Mouse (Mus musculus) lung, adult 2 months (tissue): ENCODE results near the gene Paics. TPM values are rescaled to one million over a fixed set of nuclear protein-coding genes. Genes with fewer than 3 reads are reported as not detected.

Source experiments
- DNase-seq: peaks from one replicate; pipeline ENCODE4 v3.0.0; 2022
- H3K4me1 ChIP-seq: fragments of 200-500 bp; 2 replicates; pipeline ENCODE4 v1.6.1; 2011; ENCODE audit warnings: low read length; ENCODE audit not compliant: control insufficient read depth, insufficient read depth
- H3K4me3 ChIP-seq: fragments of 200-500 bp; replicated peaks from 2 replicates; pipeline ENCODE3; 2011; ENCODE audit warnings: low read depth, mild to moderate bottlenecking, control low read depth, low read length; ENCODE audit errors: extremely low read depth
- CTCF ChIP-seq: fragments of 200-500 bp; IDR thresholded peaks from 2 replicates; pipeline ENCODE4 v1.5.1; 2011; ENCODE audit warnings: mild to moderate bottlenecking, low read length, control low read depth; ENCODE audit not compliant: insufficient read depth
- POLR2A ChIP-seq: fragments of 200-500 bp; IDR thresholded peaks from 2 replicates; pipeline ENCODE4 v1.6.1; 2011; ENCODE audit warnings: low read depth, mild to moderate bottlenecking, control low read depth, low read length, borderline replicate concordance; ENCODE audit errors: extremely low read depth
- WGBS: fragments of 180-500 bp; shearing (Covaris S2); methylation state at CpG from one replicate; pipeline ENCODE4 v1.1.7; 2018; 5-methylcytosine and 5-hydroxymethylcytosine counted together
- polyA plus RNA-seq: library from polyadenylated mRNA; depleted of rRNA; stranded (reverse); fragments of >200 nt; gene quantifications from 2 replicates; pipeline ENCODE4 v1.2.3, GENCODE M21; 2012

Paics gene
- polyA plus RNA-seq, 1 experiment: 44.2 TPM

DNA sequence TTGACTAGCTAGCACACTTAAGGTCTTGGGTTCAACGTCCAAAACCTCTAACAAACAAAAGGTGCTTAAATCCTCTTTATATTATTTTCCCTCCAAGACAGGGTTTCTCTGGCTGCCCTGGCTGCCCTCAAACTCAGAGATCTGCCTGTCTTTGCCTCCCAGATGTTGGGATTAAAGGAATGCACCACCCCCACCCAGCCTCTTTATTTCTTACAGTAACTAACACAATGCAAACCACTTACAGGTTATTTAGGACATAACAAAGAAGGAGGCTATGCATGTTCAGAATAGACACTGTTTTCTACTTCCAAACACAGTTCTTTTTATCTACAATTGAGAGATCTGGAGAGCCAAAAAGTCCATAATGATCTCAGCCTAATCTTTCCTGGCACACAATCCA is 26.8 kb upstream of the Paics start:
- DNase-seq: no peak
- TF ChIP-seq CTCF (no peak), POLR2A (no peak)
- 60% methylated on average over 1 of the region's 1 CpGs for WGBS
- Histone ChIP-seq H3K4me3 (no peak overlapping the region), H3K4me1 (peaks cover 5% of the 10 kb centered on the region; the same call in 1 of the 2 replicates)

DNA sequence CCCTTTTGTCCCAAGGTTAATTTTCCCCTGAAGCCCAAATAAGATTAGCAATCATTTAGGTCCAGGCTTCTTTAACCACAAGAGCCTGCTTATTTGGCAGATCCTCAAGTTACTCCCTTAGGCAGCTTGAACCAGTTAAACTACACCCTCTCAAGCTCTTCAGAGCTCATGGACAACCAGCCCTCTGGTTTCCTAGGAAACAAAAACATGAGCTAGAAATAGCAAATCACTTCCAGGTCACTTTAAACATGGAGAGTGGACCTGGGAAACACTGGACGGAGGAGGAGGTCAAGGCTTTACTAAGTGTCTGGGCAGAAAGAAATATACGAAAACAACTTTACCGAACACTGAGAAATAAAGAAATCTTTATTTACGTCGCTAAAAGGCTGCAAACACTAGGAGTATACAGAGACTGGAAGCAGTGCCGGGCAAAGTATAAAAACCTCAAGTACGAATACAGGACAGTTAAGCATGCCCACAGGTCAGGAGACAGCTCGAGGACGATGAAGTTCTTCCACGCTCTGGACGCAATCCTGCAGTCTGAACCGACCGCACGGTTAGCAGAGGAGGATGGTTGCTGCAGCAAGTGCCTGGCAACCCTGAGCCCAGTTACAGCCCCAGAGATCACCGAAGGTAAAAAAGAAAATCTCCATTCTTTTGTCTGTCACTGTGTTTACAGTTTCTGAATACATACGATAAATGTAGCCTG is 22.8 kb upstream of the Paics start:
- H3K4me1 ChIP-seq: peaks cover 6% of the 10 kb centered on the region; the same call in 1 of the 2 replicates
- no peak for TF ChIP-seq POLR2A
- TF ChIP-seq CTCF: no peak
- WGBS: 44% methylated on average over 16 of the region's 16 CpGs
- no peak for DNase-seq
- peak overlapping the region; percentile 58 for H3K4me3 ChIP-seq

DNA sequence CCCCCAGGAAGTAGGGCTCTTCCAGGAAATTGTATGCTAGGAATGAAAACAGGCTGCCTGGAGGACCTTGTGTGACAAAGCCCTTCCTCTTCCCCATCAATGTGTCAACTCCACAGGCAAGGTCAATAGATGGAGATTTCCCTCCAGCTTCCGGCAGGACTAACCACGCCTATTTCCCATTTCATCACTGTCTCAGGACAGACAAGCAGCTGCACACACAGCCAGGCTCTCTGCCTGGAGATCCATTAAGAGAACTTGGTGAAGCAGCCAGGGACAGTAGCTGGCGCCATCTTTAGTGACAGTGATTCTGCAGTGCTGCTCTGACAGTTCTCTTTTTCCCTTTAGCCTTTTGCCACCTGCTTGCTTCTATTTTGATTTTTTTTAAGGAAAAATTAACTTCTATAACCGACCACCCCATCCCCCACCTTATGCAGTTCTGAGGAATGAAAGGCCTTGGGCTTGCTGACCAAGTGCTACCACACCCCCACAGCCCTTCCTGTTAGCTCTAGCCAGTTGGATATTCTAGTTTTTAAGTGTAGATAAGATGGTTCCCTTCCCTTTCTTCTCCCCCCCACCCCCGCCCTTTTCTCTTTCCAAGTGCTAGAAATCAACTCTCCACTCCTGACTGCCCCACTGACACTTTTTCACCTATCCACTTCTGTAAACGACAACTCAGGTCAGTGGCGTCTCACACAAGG is 21.8 kb upstream of the Paics start:
- 37% methylated on average over 7 of the region's 7 CpGs for WGBS
- no peak for DNase-seq
- Histone ChIP-seq H3K4me1 (peaks cover 6% of the 10 kb centered on the region; the same call in 1 of the 2 replicates), H3K4me3 (no peak overlapping the region)
- TF ChIP-seq POLR2A (no peak), CTCF (no peak)

DNA sequence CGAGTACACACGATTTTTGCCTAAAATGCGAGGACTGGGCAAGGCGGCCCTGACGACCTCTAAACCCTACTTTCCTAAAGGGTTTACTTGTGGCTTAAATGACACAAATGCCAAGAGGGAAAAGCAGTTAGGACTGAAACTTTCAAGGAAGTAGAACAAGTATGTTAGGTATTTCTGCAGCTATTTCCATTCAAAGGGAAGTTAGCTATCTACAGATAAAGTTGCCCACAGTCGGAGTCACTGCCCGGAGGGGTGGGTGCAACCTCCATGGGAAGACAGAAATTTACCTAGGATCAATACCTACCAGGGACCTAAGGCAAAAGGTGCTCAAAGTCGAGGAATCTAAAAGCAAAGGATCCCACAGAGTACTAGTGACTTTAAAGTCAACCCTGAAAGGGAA is 11.4 kb upstream of the Paics start:
- TF ChIP-seq CTCF (no peak), POLR2A (no peak)
- Histone ChIP-seq H3K4me3 (no peak overlapping the region), H3K4me1 (no peaks in the 10 kb centered on the region)
- 83% methylated on average over 8 of the region's 8 CpGs for WGBS
- no peak for DNase-seq

DNA sequence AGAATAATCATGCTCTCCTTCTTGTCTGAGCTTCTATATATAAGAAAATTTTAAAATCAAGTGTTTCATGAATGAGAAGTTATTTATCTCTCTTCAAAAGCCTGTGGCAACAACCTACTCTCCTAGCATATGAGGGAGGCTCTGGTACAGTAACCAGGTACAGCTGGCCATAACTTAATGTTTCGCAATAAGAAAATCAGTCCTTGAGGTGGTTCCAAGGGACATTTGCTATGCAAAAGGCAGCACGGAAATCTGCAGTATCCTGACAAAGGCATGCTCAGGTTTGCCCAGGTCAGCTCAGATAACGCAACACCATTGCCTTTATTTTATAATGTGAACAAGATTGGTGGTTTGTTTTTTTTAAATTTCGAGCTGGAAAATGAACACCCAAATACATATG is 9.1 kb upstream of the Paics start:
- H3K4me3 ChIP-seq: no peak overlapping the region
- DNase-seq: no peak
- 75% methylated on average over 4 of the region's 4 CpGs for WGBS
- H3K4me1 ChIP-seq: peaks cover 3% of the 10 kb centered on the region; the same call in 1 of the 2 replicates
- no peak for TF ChIP-seq POLR2A
- TF ChIP-seq CTCF: no peak

DNA sequence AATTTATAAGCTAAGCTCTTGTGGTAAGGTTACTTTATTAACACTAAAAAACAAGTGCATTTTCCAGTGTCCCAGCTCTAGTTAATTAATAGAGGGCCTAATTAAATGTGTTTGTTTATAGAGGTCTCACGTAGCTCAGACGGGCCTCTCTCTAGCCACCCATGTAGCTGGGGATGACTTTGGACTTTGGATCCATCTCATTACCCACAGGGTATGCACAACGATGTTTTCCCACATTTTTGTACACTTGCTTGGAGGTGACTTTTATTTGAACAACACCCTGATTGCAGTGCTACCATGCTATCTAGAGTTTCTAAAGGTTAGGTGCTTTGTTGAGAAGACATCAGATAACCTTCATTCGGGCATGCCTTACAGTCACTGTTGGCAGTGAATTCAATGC is 8.6 kb upstream of the Paics start:
- no peak overlapping the region for H3K4me3 ChIP-seq
- TF ChIP-seq CTCF: no peak
- no peak for TF ChIP-seq POLR2A
- no peak for DNase-seq
- H3K4me1 ChIP-seq: peaks cover 7% of the 10 kb centered on the region
- 73% methylated on average over 4 of the region's 4 CpGs for WGBS

DNA sequence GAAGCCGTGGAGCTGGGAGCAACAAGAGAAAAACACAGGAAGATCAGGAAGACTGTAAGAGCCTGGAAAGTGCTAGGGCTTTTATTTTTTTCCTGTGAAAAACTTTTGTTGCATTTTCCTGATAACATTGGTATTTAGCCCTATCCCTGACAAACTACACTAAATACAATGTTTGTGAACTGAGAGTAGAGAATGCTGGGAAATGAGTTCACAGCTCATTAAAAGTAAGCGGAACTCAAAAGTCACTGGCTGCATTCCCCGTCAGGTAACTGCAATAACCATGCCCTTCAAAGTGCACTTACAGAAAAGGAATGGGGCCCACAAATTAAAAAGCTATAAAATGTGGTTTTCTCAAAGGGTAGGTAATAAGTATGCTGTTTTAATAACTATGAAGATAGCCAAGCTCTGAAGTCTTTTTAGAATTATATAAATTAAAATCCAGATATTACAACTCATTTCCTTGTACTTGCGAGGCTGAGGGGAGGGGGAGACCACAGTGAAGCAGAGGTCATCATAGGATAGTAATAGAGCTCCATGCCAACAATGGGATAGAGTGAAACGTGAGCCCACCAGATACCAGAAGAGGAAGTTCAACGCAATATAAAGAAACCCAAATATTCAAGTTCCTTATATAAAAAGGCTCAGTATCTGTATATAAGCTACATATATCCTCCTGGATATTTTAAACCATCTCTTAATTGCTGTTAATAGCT is 6.0 kb upstream of the Paics start:
- TF ChIP-seq POLR2A (no peak), CTCF (no peak)
- 61% methylated on average over 6 of the region's 6 CpGs for WGBS
- no peak for DNase-seq
- no peak overlapping the region for H3K4me3 ChIP-seq
- peaks cover 12% of the 10 kb centered on the region for H3K4me1 ChIP-seq

DNA sequence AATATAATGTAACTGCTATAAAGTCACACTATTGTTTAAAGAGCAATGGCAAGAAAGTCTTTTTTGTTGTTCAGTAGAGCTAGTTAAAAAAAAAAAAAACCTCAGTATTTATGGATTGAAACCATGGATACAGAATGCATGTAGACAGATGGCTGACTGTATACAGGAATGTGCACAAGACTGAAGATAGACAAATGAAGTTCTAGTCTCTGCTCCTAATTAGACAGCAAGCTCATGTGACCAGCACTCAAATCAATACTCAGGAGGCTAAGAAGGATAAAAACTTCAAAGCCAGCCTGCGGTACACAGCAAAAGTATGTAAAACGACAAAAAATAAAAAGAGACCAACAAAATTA is 5.5 kb upstream of the Paics start:
- H3K4me1 ChIP-seq: peaks cover 12% of the 10 kb centered on the region
- WGBS: 85% methylated on average over 2 of the region's 2 CpGs
- TF ChIP-seq POLR2A (no peak), CTCF (no peak)
- DNase-seq: no peak
- no peak overlapping the region for H3K4me3 ChIP-seq

DNA sequence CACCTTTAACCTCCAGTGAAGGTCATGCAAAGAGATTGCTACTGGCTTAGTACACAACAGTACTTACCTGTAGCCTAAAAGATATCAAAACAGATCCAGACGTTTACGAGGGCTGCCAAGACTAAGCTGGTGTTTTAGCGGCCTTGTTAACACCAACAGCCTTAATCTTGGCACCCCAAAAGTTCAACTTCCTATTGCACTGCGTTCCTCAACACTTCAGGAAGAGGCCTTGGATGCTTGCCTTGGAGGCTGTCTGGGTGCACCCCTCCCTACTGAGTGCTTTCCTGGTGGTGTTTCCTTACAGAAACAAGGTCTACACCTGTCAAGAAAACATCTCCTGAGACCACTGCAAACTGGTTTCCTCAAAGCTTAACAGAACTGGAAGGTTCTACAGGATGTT is 4.0 kb upstream of the Paics start:
- DNase-seq: no peak
- Histone ChIP-seq H3K4me3 (no peak overlapping the region), H3K4me1 (peaks cover 12% of the 10 kb centered on the region)
- TF ChIP-seq POLR2A (no peak), CTCF (no peak)
- 21% methylated on average over 4 of the region's 4 CpGs for WGBS
